Mouse (Mus musculus): ENCODE measurements at regions not wholly inside any gene's neighbourhood (a gene's known extent, or its start where the extent isn't known, plus 50 kb on each side); places are given as distances from the start of the nearest gene placed in this dataset.

DNA sequence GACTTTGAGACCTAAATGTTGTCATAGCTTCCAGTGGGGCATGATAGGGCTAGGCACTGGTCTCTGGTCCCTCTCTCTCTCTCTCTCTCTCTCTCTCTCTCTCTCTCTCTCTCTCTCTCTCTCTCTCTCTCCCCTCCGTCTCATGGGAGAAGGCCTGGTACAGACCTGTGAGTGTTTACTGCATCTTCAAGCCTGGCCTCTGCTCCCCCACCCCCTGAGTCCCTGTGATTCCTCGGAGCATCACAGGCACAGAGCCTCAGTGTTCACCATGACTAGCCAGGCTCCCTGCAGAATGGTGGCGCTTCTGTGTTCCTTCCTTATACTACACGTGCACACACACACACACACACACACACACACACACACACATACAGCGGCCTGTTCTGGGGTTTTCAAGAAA lies 94.6 kb upstream of the Ankrd55 start:
- TF ChIP-seq CTCF (IDR thresholded peaks at IDR 0.05; ENCODE audit: borderline replicate concordance, insufficient read depth, low read depth, low read length) (no peak), POLR2A (IDR thresholded peaks at IDR 0.05; ENCODE audit: borderline replicate concordance, insufficient read depth, low read length) (no peak)

All from cerebellum, adult 2 months (tissue).